Mouse (Mus musculus) heart, adult 18-20 months (tissue): Measurements from ENCODE around the gene Gstp1. TPM values are rescaled to one million over a fixed set of nuclear protein-coding genes. Genes with fewer than 3 reads are reported as not detected.
A peak's percentile ranks its signal among the peaks of the same experiment; 100 is the strongest.
"Not testable (repeated sequence)": the region's sequence is repeated elsewhere in the genome, so short reads cannot be mapped to it uniquely, and the experiment has no call there.

Source experiments
- DNase-seq, 2 experiments: peaks; one replicate each; pipeline ENCODE4 v3.0.0; 2021 to 2022; ENCODE audit warnings: mixed read lengths in 1 of 2
- long read RNA-seq, 2 experiments: library from polyadenylated mRNA; stranded (forward); transcript quantifications; one replicate each; pipeline ENCODE4 v2.0.0; 2021
- total RNA-seq, 2 experiments: library from RNA; stranded (reverse); gene quantifications; 2 replicates each; pipeline ENCODE4 v1.2.3; 2021

Gene Gstp1
- 100 to 1,000 TPM; 350 to 400 TPM for total RNA-seq
- long read RNA-seq, experiment 1, transcript Gstp1-201 (7 exons, 821 nt) = major isoform, 245 of 254 reads
- long read RNA-seq, experiment 1, partial matches to known transcripts = 7 of 254 reads
- long read RNA-seq, experiment 1, other reads (novel, unspliced or antisense) = 1 of 254 reads
- long read RNA-seq, experiment 2, transcript Gstp1-201 (7 exons, 821 nt) = major isoform, 182 of 199 reads
- long read RNA-seq, experiment 2, partial matches to known transcripts = 12 of 199 reads
- long read RNA-seq, experiment 2, other reads (novel, unspliced or antisense) = 3 of 199 reads

GRCm38 (mm10) chr19:4037788-4038232, at the start of gene Gstp1:
Gene Gstp1 (minus strand): TSS chr19:4037985.
- DNase-seq = peak; percentile 95

DNA sequence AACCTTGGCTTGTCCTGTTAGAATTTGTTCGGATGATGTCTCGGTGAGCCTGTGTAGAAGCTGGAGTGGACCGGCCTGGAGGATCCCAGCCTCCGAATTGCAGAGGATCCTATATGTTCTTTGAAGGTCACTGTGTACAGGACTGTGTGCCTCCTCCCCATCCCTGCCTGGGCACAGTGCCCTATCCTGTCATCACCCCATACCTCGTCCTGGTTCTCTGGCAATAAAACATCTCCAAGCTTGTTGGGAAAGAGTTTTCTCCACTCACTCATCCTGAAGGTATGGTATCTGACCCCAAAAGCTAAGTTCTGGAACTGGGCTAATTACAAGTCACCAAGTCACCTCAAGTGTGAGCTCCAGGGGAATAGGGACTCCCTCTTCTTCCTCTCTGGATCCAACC, 49.3 kb upstream of the Gstp1 start:
- peak in 1 of 2 experiments; percentile 28 for DNase-seq

DNA sequence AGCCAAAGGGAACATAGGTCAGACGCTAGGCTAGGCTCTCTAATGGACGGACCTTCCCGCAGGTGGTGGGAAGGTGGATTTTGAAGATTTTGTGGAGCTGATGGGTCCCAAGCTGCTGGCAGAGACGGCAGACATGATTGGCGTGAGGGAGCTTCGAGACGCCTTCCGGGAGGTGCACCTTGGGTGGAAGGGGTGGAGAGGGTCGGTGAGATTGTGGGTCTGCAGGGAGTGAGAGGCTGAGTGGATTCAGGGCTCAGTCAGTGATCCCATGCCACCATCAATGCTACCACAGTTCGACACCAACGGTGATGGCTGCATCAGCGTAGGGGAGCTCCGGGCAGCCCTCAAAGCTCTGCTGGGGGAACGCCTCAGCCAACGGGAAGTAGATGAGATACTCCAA, 48.4 kb upstream of the Gstp1 start:
- no peak for DNase-seq

- no peak for DNase-seq
Observed at GRCm38 (mm10) chr19:4084984-4085383, 47.2 kb upstream of the Gstp1 start.

DNA sequence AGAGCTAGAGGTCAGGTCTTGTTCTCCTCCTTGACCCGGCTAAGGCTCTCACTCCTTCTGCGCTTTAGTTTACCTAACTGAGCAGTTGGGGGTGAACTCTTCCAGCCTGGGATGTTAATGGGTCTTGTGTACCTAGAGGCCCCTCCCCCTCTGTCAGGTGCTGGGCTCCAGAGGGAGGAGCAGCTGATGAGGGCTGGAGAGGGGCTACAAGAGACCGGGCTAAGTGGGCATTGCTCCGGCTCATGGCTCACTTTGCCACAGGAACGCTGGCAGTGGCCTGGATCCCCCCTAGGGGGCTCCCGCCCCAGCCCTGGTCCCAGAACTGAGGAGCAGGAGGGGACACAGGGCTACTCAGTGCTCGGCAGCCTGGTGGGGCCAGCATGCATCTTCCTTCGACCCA, 46.0 kb upstream of the Gstp1 start:
- no peak for DNase-seq

DNA sequence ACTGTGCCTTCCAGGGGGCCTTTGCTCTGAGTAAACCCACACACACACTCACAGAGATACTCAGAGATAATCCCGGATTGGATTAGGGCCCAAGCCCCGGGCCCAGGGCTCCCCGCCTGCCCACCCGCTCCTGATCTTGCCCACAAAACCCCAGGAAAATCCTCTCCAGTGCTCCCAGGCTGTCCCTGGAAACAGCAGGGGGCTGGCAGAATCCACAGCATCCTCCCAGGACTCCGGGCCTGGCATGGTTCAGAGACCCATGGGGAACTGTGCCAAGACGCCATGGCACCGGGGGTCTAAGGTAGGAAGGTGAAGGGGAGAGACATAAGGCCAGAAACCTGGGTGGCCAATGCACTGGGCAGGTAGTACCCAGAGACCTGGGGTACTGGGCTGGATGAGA, 45.5 kb upstream of the Gstp1 start:
- no peak for DNase-seq

DNA sequence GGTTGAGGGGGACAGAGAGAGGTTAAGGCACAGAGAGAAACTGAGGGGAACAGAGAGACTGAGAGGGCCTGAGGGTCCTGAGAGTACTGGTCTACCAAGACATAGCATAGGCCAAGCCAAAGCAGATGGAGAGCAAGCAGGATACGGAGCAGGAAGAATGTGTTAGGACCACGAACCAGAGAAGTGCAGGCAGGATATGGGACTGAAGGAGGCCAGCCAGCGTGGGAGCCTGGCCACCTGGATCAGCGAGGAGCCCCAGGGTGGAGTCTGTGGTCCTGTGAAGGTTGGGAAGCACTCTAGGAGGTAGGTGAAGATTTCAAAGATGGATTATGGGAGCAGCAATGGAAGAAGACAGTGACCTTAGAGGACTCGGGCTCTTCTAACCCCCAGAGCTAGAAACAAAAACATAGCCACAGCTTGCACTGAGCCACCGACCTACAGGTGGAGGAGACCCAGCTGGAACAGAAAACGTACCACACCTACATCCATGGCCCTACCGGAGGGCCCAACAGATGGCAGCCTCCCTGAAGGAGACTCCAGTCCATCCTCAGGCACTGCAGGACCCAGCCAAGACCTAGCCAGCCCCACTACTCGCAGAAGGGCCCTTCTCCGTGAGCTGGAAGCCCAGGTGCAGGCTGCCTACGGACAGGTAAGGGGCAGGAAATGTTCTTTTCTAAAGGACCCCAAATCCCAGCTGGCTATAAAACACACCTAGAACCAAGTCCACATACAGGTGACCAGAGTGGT, 44.6 kb upstream of the Gstp1 start:
- DNase-seq = no peak

- no peak for DNase-seq
Observed at GRCm38 (mm10) chr19:4081394-4081793, 43.6 kb upstream of the Gstp1 start, which contains the start of gene Cabp2. Gene Cabp2 (plus strand): TSS chr19:4081578.

- DNase-seq = no peak
Observed at GRCm38 (mm10) chr19:4080511-4081009, 42.8 kb upstream of the Gstp1 start.

GRCm38 (mm10) chr19:4079594-4079993, 41.8 kb upstream of the Gstp1 start:
- no peak for DNase-seq

GRCm38 (mm10) chr19:4075531-4075930, 37.7 kb upstream of the Gstp1 start:
- no peak for DNase-seq

DNA sequence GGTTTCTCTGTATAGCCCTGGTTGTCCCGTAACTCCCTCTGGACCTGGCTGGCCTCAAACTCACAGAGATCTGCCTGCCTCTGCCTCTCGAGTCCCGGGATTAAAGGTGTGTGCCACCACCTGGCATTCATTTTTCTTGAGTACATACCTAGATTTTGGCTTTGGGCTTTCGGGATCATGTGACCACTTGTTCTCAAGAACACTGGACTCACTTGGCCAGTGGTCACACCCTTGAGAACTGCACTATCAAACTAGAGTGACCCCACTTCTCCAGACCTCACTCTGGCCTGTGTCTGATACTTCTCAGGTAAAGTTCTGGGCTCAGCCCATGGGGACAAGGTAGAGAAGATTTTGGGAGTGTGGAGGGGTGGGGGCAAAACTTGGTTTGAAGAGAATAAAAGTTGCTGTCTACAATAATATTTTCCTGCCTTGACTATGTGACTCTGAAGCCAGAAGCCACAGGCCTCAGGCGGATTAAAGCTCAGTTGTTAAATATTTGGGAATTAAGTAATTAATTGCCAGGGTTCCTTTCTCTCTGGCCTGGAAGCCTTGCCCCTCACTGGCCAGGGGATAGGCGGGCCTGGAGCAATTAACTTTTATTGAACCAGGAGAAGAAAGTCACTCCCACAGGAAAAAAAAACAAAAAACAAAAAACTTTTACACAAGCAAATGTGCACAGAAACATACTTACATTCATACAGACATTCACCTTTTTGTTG, 35.1 kb upstream of the Gstp1 start:
- no peak for DNase-seq

DNA sequence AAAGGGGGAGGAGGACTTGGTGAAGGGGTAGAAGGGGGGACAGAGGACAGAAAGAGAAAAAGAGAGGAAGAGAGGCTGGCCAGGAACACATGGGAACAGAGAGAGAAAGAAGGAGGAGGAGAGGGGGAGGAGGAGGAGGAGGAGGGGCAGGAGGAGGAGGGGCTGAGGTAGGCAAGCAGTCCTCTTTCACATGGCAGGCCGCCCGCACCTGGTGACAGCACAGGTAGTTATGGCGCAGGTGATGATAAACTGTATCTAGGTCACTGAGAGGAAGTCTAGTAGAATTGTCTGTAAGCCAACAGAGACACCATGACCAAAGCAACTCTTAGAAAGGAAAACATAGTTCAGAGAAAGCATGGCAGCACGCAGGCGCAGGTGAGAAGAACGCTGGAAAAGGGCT, 33.6 kb upstream of the Gstp1 start:
- no peak for DNase-seq

DNA sequence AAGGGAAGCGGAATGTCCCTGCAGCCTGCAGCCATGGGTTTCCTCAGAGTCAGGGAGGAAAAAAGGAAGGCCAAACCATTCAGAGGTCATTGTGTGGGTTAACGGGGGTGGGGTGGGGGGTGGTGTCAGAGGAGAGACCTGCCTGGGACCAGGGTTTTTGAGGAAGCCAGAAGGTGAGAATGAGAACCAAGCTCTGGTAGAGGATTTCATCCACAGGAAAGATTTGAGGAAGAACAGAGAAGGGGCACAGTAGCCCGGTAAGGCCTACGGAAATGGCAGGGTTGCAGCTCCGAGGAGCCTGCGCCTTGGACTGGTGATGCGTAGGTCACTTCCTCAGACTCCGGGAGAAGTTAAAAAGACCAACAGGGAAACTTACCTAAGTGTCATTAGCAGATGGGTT, 33.0 kb upstream of the Gstp1 start:
- no peak for DNase-seq

GRCm38 (mm10) chr19:4070311-4070710, 32.5 kb upstream of the Gstp1 start:
- DNase-seq = no peak

GRCm38 (mm10) chr19:4068717-4069410, 31.1 kb upstream of the Gstp1 start:
- no peak for DNase-seq

- DNase-seq = not testable (repeated sequence)
Observed at GRCm38 (mm10) chr19:4068242-4068641, 30.5 kb upstream of the Gstp1 start.

DNA sequence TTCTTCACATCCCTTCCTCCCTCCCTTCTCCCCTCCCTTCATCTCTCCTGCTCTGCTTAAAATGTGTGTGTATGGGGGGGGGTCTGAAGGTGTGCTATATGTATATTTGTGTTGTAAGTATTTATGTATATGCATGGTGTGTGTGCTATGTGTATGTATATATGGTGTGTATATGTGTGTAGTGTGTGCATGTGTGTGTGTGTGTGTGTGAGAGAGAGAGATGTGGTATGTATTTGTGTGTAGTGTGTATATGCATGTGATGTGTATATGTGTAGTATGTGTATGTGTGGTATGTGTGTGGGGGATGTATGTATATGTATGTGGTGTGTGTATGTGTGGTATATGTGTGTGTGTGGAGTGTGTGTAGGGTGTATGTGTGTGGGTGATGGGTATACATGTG, 29.1 kb upstream of the Gstp1 start:
- no peak for DNase-seq

DNA sequence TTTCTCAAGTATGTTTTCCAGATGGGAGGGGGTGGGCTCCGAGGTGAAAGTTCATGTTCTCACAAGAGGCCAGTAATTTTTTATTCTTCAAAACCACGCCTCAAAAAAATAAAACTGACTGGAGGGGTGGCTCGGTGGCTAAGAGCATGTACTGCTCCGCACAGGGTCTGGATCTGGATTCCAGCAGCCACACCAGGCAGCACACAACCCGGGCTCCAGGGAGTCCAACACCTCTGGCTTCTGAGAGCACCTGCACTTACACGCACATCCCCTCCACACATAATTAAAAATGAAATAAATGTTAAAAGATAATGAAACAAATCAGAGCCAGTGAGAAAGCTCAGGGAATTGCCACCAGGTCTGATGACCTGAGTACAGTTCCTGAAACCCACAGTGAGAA, 28.5 kb upstream of the Gstp1 start:
- no peak for DNase-seq

DNA sequence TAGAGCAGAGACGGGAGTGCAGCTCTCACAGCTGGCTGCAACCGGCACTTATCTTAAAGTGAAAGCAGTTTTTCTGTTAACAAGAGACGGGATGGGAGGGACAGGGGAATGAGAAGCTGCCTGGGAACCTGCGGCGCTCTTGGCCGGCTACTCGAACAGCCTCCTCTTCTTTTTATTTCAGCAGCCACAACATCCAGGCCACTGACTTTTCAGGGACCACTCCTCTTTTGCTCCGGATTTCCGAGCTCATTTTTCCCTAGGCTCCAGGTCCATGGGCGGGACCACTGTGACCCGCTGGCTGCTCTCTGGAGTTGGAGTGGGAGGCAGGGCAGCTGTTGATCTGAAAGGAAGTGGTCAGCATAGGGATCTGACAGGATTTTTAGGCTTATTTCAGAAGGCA, 26.7 kb upstream of the Gstp1 start:
- DNase-seq = not testable (repeated sequence)

DNA sequence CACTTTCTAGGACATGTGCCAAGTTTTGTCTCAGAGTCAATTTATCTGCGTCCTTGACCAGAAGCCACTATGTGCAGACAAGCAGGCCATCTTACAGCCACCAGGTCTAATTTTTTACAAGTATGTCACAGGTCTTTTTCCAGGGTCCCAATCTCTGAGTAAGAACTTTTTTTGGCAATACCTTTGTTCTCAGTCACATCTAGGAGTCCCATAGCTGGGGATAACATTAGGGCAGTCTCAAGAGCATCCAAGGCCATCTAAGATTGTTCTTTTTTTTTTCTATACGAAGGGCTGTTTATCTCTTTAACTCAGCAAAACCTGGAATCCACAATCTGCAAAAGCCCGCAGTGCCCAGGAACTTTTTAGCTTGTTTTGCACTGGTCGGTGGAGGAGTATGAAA, 25.6 kb upstream of the Gstp1 start:
- DNase-seq = not testable (repeated sequence)

DNA sequence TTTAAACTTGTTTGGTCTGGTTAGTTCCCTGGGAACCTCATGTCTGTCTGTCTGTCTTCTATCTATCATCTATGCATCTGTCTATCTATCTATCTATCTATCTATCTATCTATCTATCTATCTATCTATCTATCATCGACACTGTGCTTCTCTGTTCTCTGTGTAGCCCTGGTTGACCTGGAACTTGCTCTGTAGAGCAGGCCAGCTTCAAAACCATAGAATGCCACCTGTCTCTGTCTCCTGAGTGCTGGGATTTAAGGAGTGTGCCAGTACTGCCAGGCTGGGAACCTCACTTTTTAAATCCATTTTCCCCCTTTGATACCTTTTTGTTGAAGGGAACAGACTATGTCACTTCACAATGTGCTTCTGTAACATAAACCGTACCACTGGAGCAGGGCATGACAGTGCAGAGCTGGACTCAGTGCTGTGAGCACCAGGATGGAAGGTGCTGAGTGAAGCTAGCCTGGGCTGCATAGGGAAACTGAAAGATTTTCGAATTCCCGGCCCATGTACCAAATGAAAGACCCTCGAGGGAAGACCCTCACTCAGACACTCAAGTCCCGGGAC, 23.2 kb upstream of the Gstp1 start:
- no peak for DNase-seq
